Mouse (Mus musculus) stomach, embryonic 14.5 days (tissue): ENCODE data around the gene Zdhhc9. TPM values are rescaled to one million over a fixed set of nuclear protein-coding genes. Genes with fewer than 3 reads are reported as not detected.

Experiments used
- ATAC-seq: fragments of 200-750 bp; cut with Nextera tagmentation; 2 replicates; pipeline ENCODE4 v1.8.0; 2017; ENCODE audit warnings: low read depth, moderate TSS enrichment; ENCODE audit not compliant: insufficient number of reproducible peaks, insufficient read depth, low FRiP score
- H3K27ac ChIP-seq: fragments of 300-500 bp; sonication (generic); 2 replicates; pipeline ENCODE4 v1.5.1; 2014; ENCODE audit warnings: mild to moderate bottlenecking, low read length, moderate library complexity, mixed read lengths
- H3K27me3 ChIP-seq: fragments of 300-500 bp; sonication (generic); 2 replicates; pipeline ENCODE4 v1.6.1; 2014; ENCODE audit warnings: low read length, control low read depth, mixed read lengths; ENCODE audit not compliant: control insufficient read depth, insufficient read depth
- H3K36me3 ChIP-seq: fragments of 300-500 bp; sonication (generic); 2 replicates; pipeline ENCODE4 v1.6.1; 2014; ENCODE audit warnings: mild to moderate bottlenecking, control low read depth, low read length, moderate library complexity, mixed read lengths; ENCODE audit not compliant: control insufficient read depth, insufficient read depth
- H3K4me1 ChIP-seq: fragments of 300-500 bp; sonication (generic); 2 replicates; pipeline ENCODE4 v1.6.1; 2014; ENCODE audit warnings: low read length, control low read depth, mixed read lengths; ENCODE audit not compliant: control insufficient read depth, insufficient read depth
- H3K4me2 ChIP-seq: fragments of 300-500 bp; sonication (generic); replicated peaks from 2 replicates; pipeline ENCODE4 v1.6.1; 2014; ENCODE audit warnings: low read depth, low read length, control low read depth
- H3K4me3 ChIP-seq: fragments of 300-500 bp; sonication (generic); 2 replicates; pipeline ENCODE4 v1.5.1; 2014; ENCODE audit warnings: low read depth, low read length, control low read depth
- H3K9ac ChIP-seq: fragments of 300-500 bp; sonication (generic); replicated peaks from 2 replicates; pipeline ENCODE4 v1.6.1; 2014; ENCODE audit warnings: low read depth, mild to moderate bottlenecking, control low read depth, low read length, moderate library complexity, mixed read lengths
- H3K9me3 ChIP-seq: fragments of 300-500 bp; sonication (generic); 2 replicates; pipeline ENCODE4 v1.6.1; 2016; ENCODE audit warnings: low read depth, low read length, control low read depth; ENCODE audit not compliant: control insufficient read depth
- WGBS: fragments of 180-500 bp; shearing (Covaris S2); extraction: QIAGEN DNeasy Blood & Tissue Kit; methylation state at CpG from one replicate; pipeline ENCODE4 v1.1.7; 2014; 5-methylcytosine and 5-hydroxymethylcytosine counted together
- polyA plus RNA-seq: library from polyadenylated mRNA; unstranded; fragments of >200 nt; fragmentation: Nextera tagmentation; extraction: Ambion mirVana; gene quantifications from 2 replicates; pipeline ENCODE4 v1.2.1, GENCODE M21; 2014

The Zdhhc9 gene
- polyA plus RNA-seq, 1 experiment from 2014 or later, result 8.2 TPM

GRCm38 (mm10) chrX:48157396-48157795 is 51.3 kb downstream of the Zdhhc9 start:
- ATAC-seq, result no peak
- Histone ChIP-seq H3K9me3 (no peaks in the 10 kb centered on the region), H3K4me2 (no peak overlapping the region), H3K27me3 (no peaks in the 10 kb centered on the region), H3K27ac (no peak overlapping the region), H3K9ac (no peak overlapping the region), H3K36me3 (no peaks in the 10 kb centered on the region), H3K4me3 (no peak overlapping the region), H3K4me1 (no peaks in the 10 kb centered on the region)
- 80% methylated on average over 8 of the region's 8 CpGs for WGBS

- no peaks in the 10 kb centered on the region for H3K36me3 ChIP-seq
- no peaks in the 10 kb centered on the region for H3K4me1 ChIP-seq
- no peak overlapping the region for H3K27ac ChIP-seq
- H3K4me3 ChIP-seq, result no peak overlapping the region
- no peaks in the 10 kb centered on the region for H3K27me3 ChIP-seq
- no peak overlapping the region for H3K4me2 ChIP-seq
- ATAC-seq, result no peak
- H3K9ac ChIP-seq, result no peak overlapping the region
- whole genome bisulfite sequencing, result 90% methylated on average over 6 of the region's 6 CpGs
- H3K9me3 ChIP-seq, result no peaks in the 10 kb centered on the region
Measured at GRCm38 (mm10) chrX:48155489-48155888, 53.2 kb downstream of the Zdhhc9 start.

GRCm38 (mm10) chrX:48153949-48154348 is 54.7 kb downstream of the Zdhhc9 start:
- H3K36me3 ChIP-seq, result no peaks in the 10 kb centered on the region
- no peak overlapping the region for H3K4me2 ChIP-seq
- no peaks in the 10 kb centered on the region for H3K9me3 ChIP-seq
- no peaks in the 10 kb centered on the region for H3K27me3 ChIP-seq
- ATAC-seq, result no peak
- H3K27ac ChIP-seq, result no peak overlapping the region
- H3K9ac ChIP-seq, result no peak overlapping the region
- H3K4me3 ChIP-seq, result no peak overlapping the region
- H3K4me1 ChIP-seq, result no peaks in the 10 kb centered on the region
- WGBS, result 69% methylated on average over 2 of the region's 2 CpGs

GRCm38 (mm10) chrX:48153414-48153813 is 55.3 kb downstream of the Zdhhc9 start:
- Histone ChIP-seq H3K4me1 (no peaks in the 10 kb centered on the region), H3K27ac (no peak overlapping the region), H3K36me3 (no peaks in the 10 kb centered on the region), H3K4me3 (no peak overlapping the region), H3K9me3 (no peaks in the 10 kb centered on the region), H3K9ac (no peak overlapping the region), H3K4me2 (no peak overlapping the region), H3K27me3 (no peaks in the 10 kb centered on the region)
- WGBS, result 86% methylated on average over 2 of the region's 2 CpGs
- peak; percentile 18; the same call in 1 of the 2 replicates for ATAC-seq

GRCm38 (mm10) chrX:48152106-48152505 is 56.6 kb downstream of the Zdhhc9 start:
- H3K36me3 ChIP-seq, result no peaks in the 10 kb centered on the region
- H3K27ac ChIP-seq, result no peak overlapping the region
- no peaks in the 10 kb centered on the region for H3K4me1 ChIP-seq
- H3K4me2 ChIP-seq, result no peak overlapping the region
- WGBS, result 76% methylated on average over 7 of the region's 7 CpGs
- no peaks in the 10 kb centered on the region for H3K9me3 ChIP-seq
- H3K4me3 ChIP-seq, result no peak overlapping the region
- no peak overlapping the region for H3K9ac ChIP-seq
- ATAC-seq, result no peak
- no peaks in the 10 kb centered on the region for H3K27me3 ChIP-seq

GRCm38 (mm10) chrX:48147741-48148186 is 60.9 kb downstream of the Zdhhc9 start:
- H3K4me1 ChIP-seq, result no peaks in the 10 kb centered on the region
- H3K36me3 ChIP-seq, result no peaks in the 10 kb centered on the region
- WGBS, result 80% methylated on average over 7 of the region's 7 CpGs
- no peak overlapping the region for H3K27ac ChIP-seq
- H3K27me3 ChIP-seq, result no peaks in the 10 kb centered on the region
- H3K4me3 ChIP-seq, result no peak overlapping the region
- no peak overlapping the region for H3K9ac ChIP-seq
- H3K9me3 ChIP-seq, result no peaks in the 10 kb centered on the region
- no peak for ATAC-seq
- no peak overlapping the region for H3K4me2 ChIP-seq

GRCm38 (mm10) chrX:48147226-48147625 is 61.5 kb downstream of the Zdhhc9 start:
- H3K27ac ChIP-seq, result no peak overlapping the region
- no peaks in the 10 kb centered on the region for H3K9me3 ChIP-seq
- no peaks in the 10 kb centered on the region for H3K4me1 ChIP-seq
- H3K36me3 ChIP-seq, result no peaks in the 10 kb centered on the region
- no peak overlapping the region for H3K4me2 ChIP-seq
- H3K27me3 ChIP-seq, result no peaks in the 10 kb centered on the region
- no peak overlapping the region for H3K4me3 ChIP-seq
- WGBS, result 74% methylated on average over 2 of the region's 2 CpGs
- no peak overlapping the region for H3K9ac ChIP-seq
- ATAC-seq, result no peak

GRCm38 (mm10) chrX:48146262-48146661 is 62.4 kb downstream of the Zdhhc9 start, which contains the start of gene Sash3:
Gene Sash3 (plus strand): TSS chrX:48146436.
- Histone ChIP-seq H3K27ac (no peak within 1 kb of the TSS), H3K9me3 (no peaks in the 10 kb centered on the region), H3K27me3 (no peaks in the 10 kb centered on the region), H3K36me3 (no peaks in the 10 kb centered on the region), H3K9ac (no peak within 1 kb of the TSS), H3K4me1 (no peaks in the 10 kb centered on the region), H3K4me3 (no peak within 1 kb of the TSS), H3K4me2 (no peak within 1 kb of the TSS)
- no peak for ATAC-seq
- WGBS, result 82% methylated on average over 4 of the region's 4 CpGs
